Mouse (Mus musculus) testis, adult 2 months (tissue): ENCODE data around the gene Sugt1. TPM values are rescaled to one million over a fixed set of nuclear protein-coding genes. Genes with fewer than 3 reads are reported as not detected.

Experiments
- H3K27ac ChIP-seq: fragments of 200-500 bp; 2 replicates; pipeline ENCODE4 v1.5.1; 2012; ENCODE audit warnings: low read depth, low read length; ENCODE audit not compliant: control insufficient read depth, insufficient read depth
- H3K27me3 ChIP-seq: fragments of 200-500 bp; 2 replicates; pipeline ENCODE4 v1.6.1; 2012; ENCODE audit warnings: mild to moderate bottlenecking, low read length, moderate library complexity; ENCODE audit not compliant: control insufficient read depth, insufficient read depth
- H3K36me3 ChIP-seq: fragments of 200-500 bp; 2 replicates; pipeline ENCODE4 v1.6.1; 2012; ENCODE audit warnings: mild to moderate bottlenecking, low read length; ENCODE audit not compliant: control insufficient read depth, insufficient read depth
- H3K4me1 ChIP-seq: fragments of 200-500 bp; 2 replicates; pipeline ENCODE4 v1.6.1; 2012; ENCODE audit warnings: low read length; ENCODE audit not compliant: control insufficient read depth, insufficient read depth
- H3K4me3 ChIP-seq: fragments of 200-500 bp; 2 replicates; pipeline ENCODE4 v1.5.1; 2012; ENCODE audit warnings: low read depth, mild to moderate bottlenecking, low read length, moderate library complexity, mixed read lengths; ENCODE audit not compliant: control insufficient read depth
- CTCF ChIP-seq: fragments of 200-500 bp; IDR thresholded peaks from 2 replicates; pipeline ENCODE4 v1.5.1; 2012; ENCODE audit warnings: low read depth, mild to moderate bottlenecking, inconsistent platforms, low read length, moderate library complexity; ENCODE audit not compliant: control insufficient read depth, insufficient read depth, insufficient replicate concordance
- POLR2A ChIP-seq: fragments of 200-500 bp; IDR thresholded peaks from 2 replicates; pipeline ENCODE4 v1.6.1; 2012; ENCODE audit warnings: low read depth, mild to moderate bottlenecking, inconsistent platforms, low read length, moderate library complexity; ENCODE audit not compliant: control insufficient read depth
- polyA plus RNA-seq: library from polyadenylated mRNA; depleted of rRNA; stranded (reverse); fragments of >200 nt; gene quantifications from 2 replicates; pipeline ENCODE4 v1.2.3, GENCODE M21; 2012; rRNA removed

Sugt1 gene
- polyA plus RNA-seq, 1 experiment = 31.6 TPM

DNA sequence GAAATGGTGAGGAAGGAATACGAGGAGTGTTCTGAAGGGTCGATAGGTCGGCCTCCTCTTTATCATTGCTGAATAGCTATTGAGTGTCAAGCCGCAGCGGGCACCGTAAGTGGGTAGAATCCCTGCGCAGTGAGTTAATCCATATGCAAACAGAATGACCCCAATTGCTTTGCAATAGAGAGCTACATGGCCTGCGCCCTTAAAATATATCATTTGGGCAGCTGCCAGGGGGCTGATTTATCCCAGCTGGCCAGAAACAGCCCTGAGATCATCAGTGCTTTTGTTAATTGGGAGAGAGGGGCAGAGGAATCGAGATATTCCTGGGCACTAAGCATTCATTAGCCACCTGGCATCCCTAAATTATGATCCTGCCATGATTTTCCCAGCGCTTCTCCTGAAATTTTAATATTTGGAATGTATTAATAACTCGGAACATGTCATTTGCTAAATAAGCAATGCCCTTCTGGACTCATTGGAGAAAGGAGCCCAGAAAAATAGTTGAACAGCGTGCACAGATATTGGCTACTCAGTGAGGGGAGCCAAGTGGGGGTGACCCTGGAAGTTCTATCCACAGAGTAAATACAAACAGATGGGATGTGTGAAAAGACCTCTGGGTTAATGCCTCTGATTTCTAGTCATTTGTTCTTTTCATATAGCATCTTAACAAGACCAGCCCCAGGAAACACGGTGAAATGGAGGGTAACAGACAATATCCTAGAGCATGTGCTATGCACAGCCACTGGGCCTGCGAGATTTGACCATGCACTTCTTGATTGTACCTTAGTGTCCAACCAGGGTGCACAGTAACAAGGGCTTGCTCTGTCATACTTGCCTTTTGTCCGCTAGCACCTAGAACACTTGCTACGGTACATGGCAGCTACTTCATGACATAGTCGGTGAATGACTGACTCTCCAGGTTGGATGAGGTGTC lies 85.9 kb downstream of the Sugt1 start:
- Histone ChIP-seq H3K4me1 (peaks cover 9% of the 10 kb centered on the region), H3K4me3 (no peak overlapping the region), H3K27me3 (no peaks in the 10 kb centered on the region), H3K27ac (no peak overlapping the region), H3K36me3 (no peaks in the 10 kb centered on the region)
- TF ChIP-seq POLR2A (no peak), CTCF (no peak)

DNA sequence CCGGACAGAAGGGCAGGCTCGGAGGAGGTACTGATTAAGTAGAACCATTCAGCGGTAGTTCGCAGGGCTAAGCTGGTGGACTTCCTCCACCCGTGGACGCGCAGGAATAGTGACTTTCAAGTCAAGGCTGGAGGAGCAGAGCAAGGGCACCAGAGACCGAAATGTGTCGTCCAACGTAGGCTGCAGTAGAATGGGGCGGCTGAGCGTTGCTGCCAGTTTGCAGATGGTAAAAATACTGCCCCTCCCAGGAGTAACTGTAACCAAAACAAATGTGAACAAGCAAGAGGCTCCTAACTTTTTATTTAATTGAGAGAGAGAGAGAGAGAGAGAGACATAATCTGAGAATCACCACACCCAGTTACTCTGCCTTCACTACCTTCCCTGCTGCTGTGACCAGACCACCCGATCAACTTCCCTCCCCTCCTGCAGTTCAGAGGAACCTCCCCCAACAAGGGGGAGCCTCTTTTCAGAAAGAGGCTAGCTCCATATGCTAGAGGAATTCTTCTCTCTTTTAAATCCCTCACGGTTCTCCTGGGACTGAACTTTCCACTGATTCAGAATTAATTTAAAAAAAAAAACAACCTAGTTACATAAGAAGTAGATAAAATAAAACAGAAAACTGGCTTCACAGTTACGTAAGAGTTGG lies 89.7 kb downstream of the Sugt1 start:
- H3K27ac ChIP-seq = no peak overlapping the region
- H3K27me3 ChIP-seq = no peaks in the 10 kb centered on the region
- H3K4me3 ChIP-seq = no peak overlapping the region
- no peaks in the 10 kb centered on the region for H3K36me3 ChIP-seq
- H3K4me1 ChIP-seq = peaks cover 9% of the 10 kb centered on the region
- TF ChIP-seq CTCF (no peak), POLR2A (no peak)

DNA sequence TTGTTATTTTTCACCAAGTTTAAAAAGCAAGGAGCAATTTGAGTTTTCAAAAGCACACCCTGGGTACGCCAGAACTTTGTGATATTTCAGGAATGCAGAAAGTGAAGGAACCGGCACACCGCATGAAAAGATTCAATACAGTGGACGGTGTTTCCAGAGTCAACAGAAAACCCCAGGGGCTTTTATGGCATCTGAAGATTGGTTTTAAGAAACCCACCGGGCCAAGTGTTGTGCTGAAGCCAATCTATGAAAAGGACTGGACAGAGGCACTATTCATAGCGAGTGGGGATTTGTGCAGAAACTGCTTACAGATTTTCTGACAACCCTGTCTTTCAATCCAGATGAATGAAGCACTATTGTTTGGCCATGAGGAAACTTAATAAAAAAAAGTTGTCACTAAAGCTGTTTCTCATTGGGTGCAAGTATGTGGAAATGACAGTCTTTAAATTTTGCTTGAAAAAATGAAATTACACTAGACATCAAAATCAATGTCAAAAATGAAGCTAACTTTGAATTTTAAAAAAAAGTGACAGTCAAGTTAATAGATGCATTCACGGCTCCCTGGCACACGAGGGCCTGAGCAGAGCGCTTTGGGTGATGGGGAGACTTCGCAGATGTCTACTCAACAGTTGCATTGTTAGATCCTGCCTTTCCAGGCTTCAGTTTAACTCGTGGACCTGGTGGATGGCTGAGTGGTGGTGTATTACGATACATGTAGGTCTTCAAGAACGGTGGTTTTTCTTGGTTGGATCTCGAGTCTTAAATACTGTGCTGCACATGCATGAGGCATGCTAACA lies 90.6 kb downstream of the Sugt1 start:
- H3K36me3 ChIP-seq = no peaks in the 10 kb centered on the region
- H3K27ac ChIP-seq = no peak overlapping the region
- peaks cover 9% of the 10 kb centered on the region for H3K4me1 ChIP-seq
- no peaks in the 10 kb centered on the region for H3K27me3 ChIP-seq
- no peak overlapping the region for H3K4me3 ChIP-seq
- TF ChIP-seq CTCF = no peak
- TF ChIP-seq POLR2A = no peak

DNA sequence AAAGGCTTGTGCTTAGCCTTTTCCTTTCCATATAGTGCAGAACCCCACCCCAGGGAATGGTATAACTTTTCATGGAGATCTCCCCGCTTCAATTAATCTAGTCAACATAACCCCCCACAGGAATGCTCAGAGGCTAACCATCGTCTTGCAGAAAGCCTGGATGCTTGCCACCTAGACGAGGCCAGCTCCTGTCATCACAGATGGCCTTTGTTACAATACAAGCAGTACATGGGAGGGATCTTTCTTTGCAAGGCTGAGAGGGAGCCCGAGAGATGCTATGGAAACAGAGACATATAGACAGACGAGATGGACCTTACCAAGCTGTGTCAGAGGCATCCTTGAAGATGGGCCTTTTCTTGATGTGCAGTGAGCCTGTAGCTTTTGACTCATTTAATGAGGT lies 93.2 kb downstream of the Sugt1 start:
- no peak overlapping the region for H3K27ac ChIP-seq
- peaks cover 9% of the 10 kb centered on the region for H3K4me1 ChIP-seq
- no peaks in the 10 kb centered on the region for H3K27me3 ChIP-seq
- H3K36me3 ChIP-seq = no peaks in the 10 kb centered on the region
- H3K4me3 ChIP-seq = no peak overlapping the region
- TF ChIP-seq CTCF = no peak
- TF ChIP-seq POLR2A = no peak

Other genes with a start within 250 kb of the Sugt1 start
- 1.7 and 2.1 TPM in 2 replicates for gene Naa16, start 196.9 kb upstream of the Sugt1 start, polyA plus RNA-seq
- 3.0 and 3.5 TPM in 2 replicates for gene Mtrf1, start 189.9 kb upstream of the Sugt1 start, polyA plus RNA-seq
- gene Kbtbd7, start 161.2 kb upstream of the Sugt1 start, polyA plus RNA-seq = 8.4 and 8.8 TPM in 2 replicates
- gene Kbtbd6, start 135.9 kb upstream of the Sugt1 start, polyA plus RNA-seq = 28.5 and 30.0 TPM in 2 replicates
- 3.2 and 3.9 TPM in 2 replicates for gene Elf1, start 106.5 kb upstream of the Sugt1 start, polyA plus RNA-seq
- gene Wbp4, start 106.2 kb upstream of the Sugt1 start, polyA plus RNA-seq = 11.2 and 11.7 TPM in 2 replicates
- gene Cnmd, start 74.5 kb downstream of the Sugt1 start, polyA plus RNA-seq = 1.7 and 2.6 TPM in 2 replicates
- 0.58 and 0.63 TPM in 2 replicates for gene Pcdh8, start 183.6 kb downstream of the Sugt1 start, polyA plus RNA-seq